Mouse (Mus musculus): ENCODE data around the gene Pgam1. TPM values are rescaled to one million over a fixed set of nuclear protein-coding genes. Genes with fewer than 3 reads are reported as not detected.
A peak's percentile ranks its signal among the peaks of the same experiment; 100 is the strongest.
"Not testable (repeated sequence)": the region's sequence is repeated elsewhere in the genome, so short reads cannot be mapped to it uniquely, and the experiment has no call there.

Pgam1 gene
- 152 TPM in 2 replicates for polyA plus RNA-seq (2015; fragmentation: Nextera tagmentation; extraction: Ambion mirVana)

GRCm38 (mm10) chr19:41911178-41912073 is at the start of gene Pgam1:
Gene Pgam1, plus strand, starts transcription at chr19:41911923.
- 3% methylated on average over 51 of the region's 54 CpGs for WGBS
- TF ChIP-seq EP300 (IDR thresholded peaks at IDR 0.05), result no peak
- no peak for TF ChIP-seq CTCF (IDR thresholded peaks at IDR 0.05)
- no peaks in the 10 kb centered on the region for H3K27me3 ChIP-seq (replicated peaks; ENCODE audit: insufficient read depth, low read length)
- H3K4me2 ChIP-seq (replicated peaks; ENCODE audit: low read depth, low read length), result peak within 1 kb of the TSS; percentile 91
- ATAC-seq, result peak; percentile 97
- peak within 1 kb of the TSS; percentile 71 for H3K4me3 ChIP-seq (ENCODE audit: low read depth, low read length)
- H3K9ac ChIP-seq (replicated peaks; ENCODE audit: low read depth), result peak within 1 kb of the TSS; percentile 54
- peak; percentile 99 for DNase-seq (ENCODE audit: low spot score)
- peak within 1 kb of the TSS; percentile 81 for H3K27ac ChIP-seq (ENCODE audit: low read length)
- H3K36me3 ChIP-seq (ENCODE audit: insufficient read depth, low read length), result peaks cover 3% of the 10 kb centered on the region
- H3K9me3 ChIP-seq (ENCODE audit: low read length), result no peaks in the 10 kb centered on the region
- peaks cover 24% of the 10 kb centered on the region; the same call in 1 of the 2 replicates for H3K4me1 ChIP-seq (ENCODE audit: insufficient read depth, low read depth, low read length)

GRCm38 (mm10) chr19:41866707-41867106 is 45.0 kb upstream of the Pgam1 start:
- no peak overlapping the region for H3K27ac ChIP-seq (ENCODE audit: low read length)
- H3K9ac ChIP-seq (replicated peaks; ENCODE audit: low read depth), result no peak overlapping the region
- ATAC-seq (no peak), DNase-seq (ENCODE audit: low spot score) (no peak)
- WGBS, result 83% methylated on average over 8 of the region's 8 CpGs
- H3K4me3 ChIP-seq (ENCODE audit: low read depth, low read length), result no peak overlapping the region
- H3K4me2 ChIP-seq (replicated peaks; ENCODE audit: low read depth, low read length), result no peak overlapping the region
- no peaks in the 10 kb centered on the region for H3K4me1 ChIP-seq (ENCODE audit: insufficient read depth, low read depth, low read length)
- TF ChIP-seq EP300 (IDR thresholded peaks at IDR 0.05), result no peak
- no peak for TF ChIP-seq CTCF (IDR thresholded peaks at IDR 0.05)
- no peaks in the 10 kb centered on the region for H3K36me3 ChIP-seq (ENCODE audit: insufficient read depth, low read length)
- no peaks in the 10 kb centered on the region for H3K27me3 ChIP-seq (replicated peaks; ENCODE audit: insufficient read depth, low read length)
- no peaks in the 10 kb centered on the region for H3K9me3 ChIP-seq (ENCODE audit: low read length)

GRCm38 (mm10) chr19:41869296-41869695 is 42.4 kb upstream of the Pgam1 start:
- ATAC-seq (no peak), DNase-seq (ENCODE audit: low spot score) (no peak)
- 89% methylated on average over 5 of the region's 5 CpGs for WGBS
- Histone ChIP-seq H3K27ac (ENCODE audit: low read length) (no peak overlapping the region), H3K9ac (replicated peaks; ENCODE audit: low read depth) (no peak overlapping the region), H3K4me2 (replicated peaks; ENCODE audit: low read depth, low read length) (no peak overlapping the region), H3K4me1 (ENCODE audit: insufficient read depth, low read depth, low read length) (no peaks in the 10 kb centered on the region), H3K9me3 (ENCODE audit: low read length) (no peaks in the 10 kb centered on the region), H3K36me3 (ENCODE audit: insufficient read depth, low read length) (no peaks in the 10 kb centered on the region), H3K27me3 (replicated peaks; ENCODE audit: insufficient read depth, low read length) (no peaks in the 10 kb centered on the region), H3K4me3 (ENCODE audit: low read depth, low read length) (no peak overlapping the region)
- no peak for TF ChIP-seq CTCF (IDR thresholded peaks at IDR 0.05)
- TF ChIP-seq EP300 (IDR thresholded peaks at IDR 0.05), result no peak

GRCm38 (mm10) chr19:41869946-41870345 is 41.8 kb upstream of the Pgam1 start:
- H3K4me2 ChIP-seq (replicated peaks; ENCODE audit: low read depth, low read length); H3K9ac ChIP-seq (replicated peaks; ENCODE audit: low read depth); H3K9me3 ChIP-seq (ENCODE audit: low read length); H3K36me3 ChIP-seq (ENCODE audit: insufficient read depth, low read length); H3K27me3 ChIP-seq (replicated peaks; ENCODE audit: insufficient read depth, low read length); H3K27ac ChIP-seq (ENCODE audit: low read length); H3K4me1 ChIP-seq (ENCODE audit: insufficient read depth, low read depth, low read length); H3K4me3 ChIP-seq (ENCODE audit: low read depth, low read length); ATAC-seq: not testable (repeated sequence)
- WGBS, result 85% methylated on average over 5 of the region's 5 CpGs
- DNase-seq (ENCODE audit: low spot score), result peak; percentile 14
- peak; percentile 29 for TF ChIP-seq CTCF (IDR thresholded peaks at IDR 0.05)

GRCm38 (mm10) chr19:41872285-41872684 is 39.4 kb upstream of the Pgam1 start:
- WGBS, result 98% methylated on average over 2 of the region's 2 CpGs
- H3K36me3 ChIP-seq (ENCODE audit: insufficient read depth, low read length), result no peaks in the 10 kb centered on the region
- no peak overlapping the region for H3K9ac ChIP-seq (replicated peaks; ENCODE audit: low read depth)
- TF ChIP-seq CTCF (IDR thresholded peaks at IDR 0.05) (no peak), EP300 (IDR thresholded peaks at IDR 0.05) (no peak)
- H3K4me2 ChIP-seq (replicated peaks; ENCODE audit: low read depth, low read length), result no peak overlapping the region
- H3K27me3 ChIP-seq (replicated peaks; ENCODE audit: insufficient read depth, low read length), result no peaks in the 10 kb centered on the region
- DNase-seq (ENCODE audit: low spot score) (no peak), ATAC-seq (no peak)
- no peak overlapping the region for H3K27ac ChIP-seq (ENCODE audit: low read length)
- H3K9me3 ChIP-seq (ENCODE audit: low read length), result no peaks in the 10 kb centered on the region
- H3K4me3 ChIP-seq (ENCODE audit: low read depth, low read length), result no peak overlapping the region
- H3K4me1 ChIP-seq (ENCODE audit: insufficient read depth, low read depth, low read length), result no peaks in the 10 kb centered on the region

GRCm38 (mm10) chr19:41874356-41874755 is 37.4 kb upstream of the Pgam1 start:
- Histone ChIP-seq H3K4me2 (replicated peaks; ENCODE audit: low read depth, low read length) (no peak overlapping the region), H3K9ac (replicated peaks; ENCODE audit: low read depth) (no peak overlapping the region), H3K36me3 (ENCODE audit: insufficient read depth, low read length) (no peaks in the 10 kb centered on the region), H3K9me3 (ENCODE audit: low read length) (no peaks in the 10 kb centered on the region), H3K27ac (ENCODE audit: low read length) (no peak overlapping the region), H3K4me1 (ENCODE audit: insufficient read depth, low read depth, low read length) (no peaks in the 10 kb centered on the region), H3K27me3 (replicated peaks; ENCODE audit: insufficient read depth, low read length) (no peaks in the 10 kb centered on the region), H3K4me3 (ENCODE audit: low read depth, low read length) (no peak overlapping the region)
- DNase-seq (ENCODE audit: low spot score) (no peak), ATAC-seq (no peak)
- no peak for TF ChIP-seq EP300 (IDR thresholded peaks at IDR 0.05)
- 88% methylated on average over 14 of the region's 14 CpGs for WGBS
